In genomic region chr4:136835621-136836386, GRCm38 (mm10) we compare ENCODE assay signal across 8 mouse cellular contexts. TPM values are rescaled to one million over a fixed set of nuclear protein-coding genes. Genes with fewer than 3 reads are reported as not detected.
DNase-seq lines count a peak whose midpoint lies in the region; ATAC-seq lines count a peak whose summit lies in the region.

Gene Ephb2 (minus strand): TSS chr4:136835988.

- no peak for ATAC-seq in megakaryocyte, adult 5-6 weeks (ENCODE audit: poor library complexity, severe bottlenecking)
- peak; percentile 78 for ATAC-seq in embryonic facial prominence, embryonic 15.5 days (ENCODE audit: insufficient number of reproducible peaks, low FRiP score, low TSS enrichment, low read depth)
- peak; percentile 70; the same call in 1 of the 2 replicates for ATAC-seq in limb, embryonic 12.5 days (ENCODE audit: insufficient number of reproducible peaks, insufficient read depth, low FRiP score, low TSS enrichment, low read depth)
- peak; percentile 87 for ATAC-seq in midbrain, embryonic 15.5 days (replicated peaks)

- peaks cover 93% of the 10 kb centered on the region for H3K27me3 ChIP-seq in megakaryocyte, embryonic 14.5 days (replicated peaks)
- H3K27me3 ChIP-seq in embryonic facial prominence, embryonic 15.5 days, result peaks cover 8% of the 10 kb centered on the region
- H3K27me3 ChIP-seq in heart, embryonic 10.5 days (ENCODE audit: insufficient read depth, poor library complexity, severe bottlenecking), result peaks cover 93% of the 10 kb centered on the region
- peaks cover 39% of the 10 kb centered on the region for H3K27me3 ChIP-seq in limb, embryonic 12.5 days
- H3K27me3 ChIP-seq in midbrain, embryonic 15.5 days (replicated peaks), result no peaks in the 10 kb centered on the region

- WGBS in embryonic facial prominence, embryonic 15.5 days, result under 1% methylated on average over 88 of the region's 88 CpGs
- under 1% methylated on average over 88 of the region's 88 CpGs for WGBS in heart, embryonic 10.5 days
- under 1% methylated on average over 63 of the region's 88 CpGs for WGBS in limb, embryonic 12.5 days
- WGBS in midbrain, embryonic 15.5 days, result under 1% methylated on average over 87 of the region's 88 CpGs

- peak within 1 kb of the TSS; percentile 95 for H3K27ac ChIP-seq in embryonic facial prominence, embryonic 15.5 days (replicated peaks)
- peak within 1 kb of the TSS; percentile 92 for H3K27ac ChIP-seq in heart, embryonic 10.5 days
- H3K27ac ChIP-seq in limb, embryonic 12.5 days, result peak within 1 kb of the TSS; percentile 94
- peak within 1 kb of the TSS; percentile 99 for H3K27ac ChIP-seq in midbrain, embryonic 15.5 days

- peaks cover 21% of the 10 kb centered on the region for H3K4me1 ChIP-seq in megakaryocyte, embryonic 14.5 days
- peaks cover 55% of the 10 kb centered on the region for H3K4me1 ChIP-seq in embryonic facial prominence, embryonic 15.5 days
- H3K4me1 ChIP-seq in heart, embryonic 10.5 days, result peaks cover 57% of the 10 kb centered on the region
- H3K4me1 ChIP-seq in limb, embryonic 12.5 days (replicated peaks), result peaks cover 54% of the 10 kb centered on the region
- H3K4me1 ChIP-seq in midbrain, embryonic 15.5 days, result peaks cover 62% of the 10 kb centered on the region

- no peaks in the 10 kb centered on the region for H3K9me3 ChIP-seq in megakaryocyte, embryonic 14.5 days
- no peaks in the 10 kb centered on the region for H3K9me3 ChIP-seq in embryonic facial prominence, embryonic 15.5 days (replicated peaks)
- no peaks in the 10 kb centered on the region for H3K9me3 ChIP-seq in heart, embryonic 10.5 days
- no peaks in the 10 kb centered on the region for H3K9me3 ChIP-seq in limb, embryonic 12.5 days
- H3K9me3 ChIP-seq in midbrain, embryonic 15.5 days, result no peaks in the 10 kb centered on the region

- peak within 1 kb of the TSS; percentile 96 for H3K4me2 ChIP-seq in embryonic facial prominence, embryonic 15.5 days (replicated peaks)
- H3K4me2 ChIP-seq in limb, embryonic 12.5 days, result peak within 1 kb of the TSS; percentile 100
- H3K4me2 ChIP-seq in midbrain, embryonic 15.5 days, result peak within 1 kb of the TSS; percentile 86

- no peak for DNase-seq in heart, embryonic 10.5 days (ENCODE audit: low spot score)
- peak; percentile 47 for DNase-seq in kidney, adult 9 months
- DNase-seq in spleen, postnatal 14 days (ENCODE audit: low spot score in 2 of 2), result peak; percentile 25 to 28

- peak within 1 kb of the TSS; percentile 75 for H3K4me3 ChIP-seq in megakaryocyte, embryonic 14.5 days (replicated peaks)
- peak within 1 kb of the TSS; percentile 67 for H3K4me3 ChIP-seq in embryonic facial prominence, embryonic 15.5 days (replicated peaks)
- peak within 1 kb of the TSS; percentile 85 for H3K4me3 ChIP-seq in heart, embryonic 10.5 days
- peak within 1 kb of the TSS; percentile 94 for H3K4me3 ChIP-seq in limb, embryonic 12.5 days (replicated peaks)
- peak within 1 kb of the TSS; percentile 72 for H3K4me3 ChIP-seq in midbrain, embryonic 15.5 days

- H3K9ac ChIP-seq in embryonic facial prominence, embryonic 15.5 days, result peak within 1 kb of the TSS; percentile 68
- peak within 1 kb of the TSS; percentile 92 for H3K9ac ChIP-seq in limb, embryonic 12.5 days (replicated peaks)
- peak within 1 kb of the TSS; percentile 85 for H3K9ac ChIP-seq in midbrain, embryonic 15.5 days

- H3K36me3 ChIP-seq in megakaryocyte, embryonic 14.5 days (replicated peaks; ENCODE audit: low read length), result no peaks in the 10 kb centered on the region
- H3K36me3 ChIP-seq in embryonic facial prominence, embryonic 15.5 days, result no peaks in the 10 kb centered on the region
- no peaks in the 10 kb centered on the region for H3K36me3 ChIP-seq in heart, embryonic 10.5 days
- H3K36me3 ChIP-seq in limb, embryonic 12.5 days, result no peaks in the 10 kb centered on the region
- no peaks in the 10 kb centered on the region for H3K36me3 ChIP-seq in midbrain, embryonic 15.5 days (replicated peaks)

RNA-seq across cellular contexts. Expression of gene Ephb2, which starts in this region (rescaled TPM):
- polyA plus RNA-seq in megakaryocyte, embryonic 14.5 days (2012; ENCODE audit: insufficient read depth, low replicate concordance), result 0.20 TPM in 1 of 2 replicates, not detected in the other
- total RNA-seq in megakaryocyte, adult 5-6 weeks (2015), result 1.1 and 1.4 TPM in 2 replicates
- total RNA-seq in megakaryocyte, adult 5-6 weeks (2017), result 0.77 and 1.2 TPM in 2 replicates
- 12.2 and 13.1 TPM in 2 replicates for polyA plus RNA-seq in embryonic facial prominence, embryonic 15.5 days (2015; fragmentation: Nextera tagmentation; extraction: Ambion mirVana)
- 2.6 and 4.2 TPM in 2 replicates for polyA plus RNA-seq in heart, embryonic 10.5 days (2016; fragmentation: Nextera tagmentation; extraction: Ambion mirVana)
- polyA plus RNA-seq in limb, embryonic 12.5 days (2016; fragmentation: Nextera tagmentation; extraction: Ambion mirVana), result 13.7 and 16.9 TPM in 2 replicates
- polyA plus RNA-seq in midbrain, embryonic 15.5 days (2015; fragmentation: Nextera tagmentation; extraction: Ambion mirVana), result 31.0 and 31.7 TPM in 2 replicates
